Mouse (Mus musculus) heart, embryonic 12.5 days (tissue): ENCODE data around the gene Pim1. TPM values are rescaled to one million over a fixed set of nuclear protein-coding genes. Genes with fewer than 3 reads are reported as not detected.

ENCODE experiments used
- polyA plus RNA-seq: library from polyadenylated mRNA; unstranded; fragments of >200 nt; fragmentation: Nextera tagmentation; extraction: Ambion mirVana; gene quantifications from 2 replicates; pipeline ENCODE4 v1.2.1, GENCODE M21; 2016

Pim1 gene
- polyA plus RNA-seq, 1 experiment from 2014 or later: 25.1 TPM

Other genes with a start within 250 kb of the Pim1 start
- 101 and 112 TPM in 2 replicates for gene Ppil1, start 226.6 kb upstream of the Pim1 start, polyA plus RNA-seq
- 80.0 and 87.6 TPM in 2 replicates for gene BC004004, start 222.0 kb upstream of the Pim1 start, polyA plus RNA-seq
- gene Pi16, start 173.1 kb upstream of the Pim1 start, polyA plus RNA-seq: 4.0 and 4.5 TPM in 2 replicates
- 317 and 330 TPM in 2 replicates for gene Mtch1, start 142.8 kb upstream of the Pim1 start, polyA plus RNA-seq
- 2.0 and 2.1 TPM in 2 replicates for gene Fgd2, start 129.8 kb upstream of the Pim1 start, polyA plus RNA-seq
- not detected in 2 replicates for gene Gm17657, start 58.9 kb downstream of the Pim1 start, polyA plus RNA-seq
- 13.8 and 14.9 TPM in 2 replicates for gene Tbc1d22b, start 59.0 kb downstream of the Pim1 start, polyA plus RNA-seq
- gene Tmem217, start 61.6 kb downstream of the Pim1 start, polyA plus RNA-seq: 0.80 and 1.0 TPM in 2 replicates
- 52.2 and 58.7 TPM in 2 replicates for gene Rnf8, start 124.0 kb downstream of the Pim1 start, polyA plus RNA-seq
- 2.1 and 2.5 TPM in 2 replicates for gene Gm28043, start 124.1 kb downstream of the Pim1 start, polyA plus RNA-seq
- gene Cmtr1, start 169.8 kb downstream of the Pim1 start, polyA plus RNA-seq: 123 and 124 TPM in 2 replicates
- gene Ccdc167, start 226.3 kb downstream of the Pim1 start, polyA plus RNA-seq: 15.8 and 16.0 TPM in 2 replicates